9 mouse cellular contexts compared by ENCODE assay signal in genomic region chr10:5490029-5490428, GRCm38 (mm10).
DNase-seq lines count a peak whose midpoint lies in the region; TF ChIP-seq lines count a peak whose summit lies in the region.
"Had no signal": no experiment of that assay in that cellular context is flagged by ENCODE, and none has a peak within 500 bp of the region (broad histone marks: within the 10 kb centered on the region; RNA-seq: fewer than 3 reads in every experiment).

No protein-coding gene starts in this region.

- TF ChIP-seq CTCF in layer of hippocampus, adult 2 months (conservative IDR thresholded peaks at IDR 0.05): peak; percentile 82

- peak; percentile 30 for DNase-seq in adrenal gland, postnatal 25 days
- no peak for DNase-seq in adrenal gland, adult 2 months
- DNase-seq in layer of hippocampus, adult 2 months (ENCODE audit: low spot score in 2 of 2): no peak
- DNase-seq in layer of hippocampus, postnatal 36 days: no peak
- DNase-seq in ZHBTc4 (ENCODE audit: low read depth, low spot score): peak; percentile 62
- DNase-seq in lung, postnatal 14 days: peak; percentile 33
- no peak for DNase-seq in urinary bladder, postnatal 4 days (ENCODE audit: low spot score in 2 of 2)
- DNase-seq in spleen, adult 12 weeks (ENCODE audit: low spot score): no peak

- 0 out of 2 replicates have a peak overlapping the region, but pooled peaks have one; percentile 5 for H3K27ac ChIP-seq in layer of hippocampus, adult 2 months
- H3K27ac ChIP-seq: lung, embryonic 15.5 days had no signal

- no peak overlapping the region for H3K4me3 ChIP-seq in layer of hippocampus, adult 2 months
- H3K4me3 ChIP-seq: lung, embryonic 15.5 days had no signal

Comparison
In these comparisons a context has a peak if more than half of its experiments do, and no peak if none do; other contexts are left out.
1. DNase-seq: peak in adrenal gland, postnatal 25 days (single experiment), ZHBTc4 (single experiment) and lung, postnatal 14 days (single experiment); none in adrenal gland, adult 2 months (single experiment), layer of hippocampus, adult 2 months (0 of 2), layer of hippocampus, postnatal 36 days (0 of 2), urinary bladder, postnatal 4 days (0 of 2) and spleen, adult 12 weeks (single experiment).